Mouse (Mus musculus) heart, adult 2 months (tissue): ENCODE measurements around the gene Zfp202.

Experiments
- CTCF ChIP-seq: fragments of 200-600 bp; IDR thresholded peaks from 2 replicates; pipeline ENCODE4 v1.8.1; 2022; ENCODE audit warnings: antibody characterized with exemption, mild to moderate bottlenecking, moderate library complexity
- POLR2A ChIP-seq: fragments of 200-500 bp; IDR thresholded peaks from 2 replicates; pipeline ENCODE4 v1.6.1; 2011; ENCODE audit warnings: mild to moderate bottlenecking, low read depth, low read length, control low read depth; ENCODE audit not compliant: insufficient read depth

DNA sequence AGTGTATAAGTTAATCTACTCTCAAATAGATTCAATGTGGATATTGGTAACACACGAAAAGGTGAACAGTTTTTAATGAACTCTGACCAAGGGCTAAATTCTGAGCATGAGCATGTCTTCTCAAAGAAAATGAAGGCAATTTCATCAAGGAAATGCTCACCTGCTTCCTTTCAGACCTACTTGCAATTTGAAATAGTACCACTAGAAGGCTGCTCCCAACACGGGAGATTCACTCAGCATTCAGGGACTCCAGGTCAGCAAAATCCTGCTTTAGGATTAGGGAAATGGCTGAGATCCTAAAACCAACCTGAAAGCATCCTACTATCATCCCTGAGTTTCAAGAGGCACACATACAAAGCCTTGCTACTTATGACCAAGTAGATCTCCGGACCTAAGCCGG lies 32.2 kb downstream of the Zfp202 start:
- peak; percentile 73 for TF ChIP-seq CTCF
- TF ChIP-seq POLR2A: no peak
